Mouse (Mus musculus): ENCODE results near the gene Trmt44. TPM values are rescaled to one million over a fixed set of nuclear protein-coding genes. Genes with fewer than 3 reads are reported as not detected.
"Not testable (repeated sequence)": the region's sequence is repeated elsewhere in the genome, so short reads cannot be mapped to it uniquely, and the experiment has no call there.

Trmt44 gene
- total and polyA plus RNA-seq, 3 experiments = 5.9 to 18.0 (median 14.7) TPM

DNA sequence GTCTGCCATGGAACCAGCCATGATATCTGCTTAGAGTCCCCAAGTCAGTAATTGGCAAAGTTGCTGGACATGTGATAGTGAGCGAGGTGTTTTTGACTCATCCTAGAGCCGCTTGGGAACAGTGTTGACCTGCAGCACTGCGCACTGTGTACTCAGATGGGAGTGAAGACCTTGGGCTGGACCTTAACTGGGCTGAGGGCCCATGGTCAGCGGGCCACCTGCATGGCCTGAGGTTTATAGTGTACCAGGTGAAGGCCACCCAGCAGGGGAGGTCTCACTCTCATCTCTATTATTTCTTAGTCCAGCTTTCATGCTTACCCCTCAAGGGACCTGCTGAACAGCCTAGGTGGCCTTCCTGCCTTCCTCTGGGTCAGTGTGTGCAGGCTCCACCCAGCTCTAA lies 19.9 kb upstream of the Trmt44 start:
- Histone ChIP-seq H3K27me3 (ENCODE audit: insufficient read depth, low read length) (no peaks in the 10 kb centered on the region), H3K4me1 (ENCODE audit: insufficient read depth, low read depth, low read length) (no peaks in the 10 kb centered on the region), H3K9me3 (replicated peaks) (peaks cover 10% of the 10 kb centered on the region), H3K4me3 (ENCODE audit: low read depth, low read length) (no peak overlapping the region), H3K36me3 (replicated peaks) (peaks cover 92% of the 10 kb centered on the region)
- ATAC-seq (ENCODE audit: extremely low read depth, insufficient number of reproducible peaks, low FRiP score, poor library complexity, severe bottlenecking) = no peak
- TF ChIP-seq GATA2 (IDR thresholded peaks at IDR 0.05; ENCODE audit: borderline replicate concordance, low read depth, low read length) (no peak), TAL1 (conservative IDR thresholded peaks at IDR 0.05; ENCODE audit: low read depth, low read length) (no peak), GATA1 (IDR thresholded peaks at IDR 0.05; ENCODE audit: borderline replicate concordance, low read length) (no peak), POLR2AphosphoS5 (IDR thresholded peaks at IDR 0.05; ENCODE audit: insufficient replicate concordance, low read depth, low read length) (no peak), CTCF (IDR thresholded peaks at IDR 0.05; ENCODE audit: low read depth, low read length) (0 out of 2 replicates have a peak, but pooled peaks have one; percentile 3)
- no peak for DNase-seq (ENCODE audit: low spot score)

DNA sequence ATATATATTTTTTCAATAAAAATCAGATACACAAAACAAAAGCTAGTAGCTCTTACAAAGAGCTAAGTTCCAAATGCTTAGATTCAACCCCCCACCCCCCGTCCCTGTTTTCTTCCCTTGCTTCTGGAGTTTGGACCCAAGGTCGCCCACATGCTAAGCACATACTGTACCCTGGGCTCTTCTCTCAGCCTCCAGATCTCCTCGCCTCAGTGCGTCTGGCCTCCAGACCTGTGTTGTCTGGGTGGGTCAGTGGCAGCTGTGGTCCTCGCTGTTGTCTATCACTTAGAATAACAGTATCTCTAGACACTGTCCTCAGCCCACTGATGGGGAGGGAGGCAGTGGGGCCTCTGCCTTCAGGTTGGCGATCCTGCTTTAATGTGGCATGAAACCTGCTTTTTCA lies 18.4 kb upstream of the Trmt44 start:
- ATAC-seq (ENCODE audit: extremely low read depth, insufficient number of reproducible peaks, low FRiP score, poor library complexity, severe bottlenecking) = no peak
- no peaks in the 10 kb centered on the region for H3K27me3 ChIP-seq (ENCODE audit: insufficient read depth, low read length)
- DNase-seq (ENCODE audit: low spot score) = no peak
- H3K4me1 ChIP-seq (ENCODE audit: insufficient read depth, low read depth, low read length) = no peaks in the 10 kb centered on the region
- H3K36me3 ChIP-seq (replicated peaks) = peaks cover 93% of the 10 kb centered on the region
- H3K9me3 ChIP-seq (replicated peaks) = peaks cover 6% of the 10 kb centered on the region
- no peak overlapping the region for H3K4me3 ChIP-seq (ENCODE audit: low read depth, low read length)
- TF ChIP-seq GATA1 (IDR thresholded peaks at IDR 0.05; ENCODE audit: borderline replicate concordance, low read length) (no peak), GATA2 (IDR thresholded peaks at IDR 0.05; ENCODE audit: borderline replicate concordance, low read depth, low read length) (no peak), CTCF (IDR thresholded peaks at IDR 0.05; ENCODE audit: low read depth, low read length) (no peak), POLR2AphosphoS5 (IDR thresholded peaks at IDR 0.05; ENCODE audit: insufficient replicate concordance, low read depth, low read length) (no peak), TAL1 (conservative IDR thresholded peaks at IDR 0.05; ENCODE audit: low read depth, low read length) (no peak)

DNA sequence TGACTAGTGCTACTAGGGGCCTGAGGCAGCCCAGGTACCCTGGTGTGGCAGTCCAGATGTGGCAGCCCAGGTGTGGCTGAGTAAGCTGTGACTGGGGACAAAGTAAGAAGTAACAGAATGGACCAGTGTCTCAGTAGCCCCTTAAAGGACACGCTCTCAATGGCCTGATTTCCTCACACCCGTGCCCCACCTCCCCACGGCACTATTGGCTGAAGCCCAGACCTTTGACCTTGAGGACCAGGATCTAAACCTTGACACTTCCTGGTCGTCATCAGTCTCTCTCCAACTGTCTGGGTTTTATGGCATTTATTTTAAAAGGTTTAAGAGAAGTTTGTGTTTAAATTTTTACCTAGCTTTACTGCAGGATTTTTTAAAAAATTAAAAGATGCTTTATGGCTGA lies 18.0 kb upstream of the Trmt44 start:
- H3K36me3 ChIP-seq (replicated peaks) = peaks cover 93% of the 10 kb centered on the region
- no peak for ATAC-seq (ENCODE audit: extremely low read depth, insufficient number of reproducible peaks, low FRiP score, poor library complexity, severe bottlenecking)

DNA sequence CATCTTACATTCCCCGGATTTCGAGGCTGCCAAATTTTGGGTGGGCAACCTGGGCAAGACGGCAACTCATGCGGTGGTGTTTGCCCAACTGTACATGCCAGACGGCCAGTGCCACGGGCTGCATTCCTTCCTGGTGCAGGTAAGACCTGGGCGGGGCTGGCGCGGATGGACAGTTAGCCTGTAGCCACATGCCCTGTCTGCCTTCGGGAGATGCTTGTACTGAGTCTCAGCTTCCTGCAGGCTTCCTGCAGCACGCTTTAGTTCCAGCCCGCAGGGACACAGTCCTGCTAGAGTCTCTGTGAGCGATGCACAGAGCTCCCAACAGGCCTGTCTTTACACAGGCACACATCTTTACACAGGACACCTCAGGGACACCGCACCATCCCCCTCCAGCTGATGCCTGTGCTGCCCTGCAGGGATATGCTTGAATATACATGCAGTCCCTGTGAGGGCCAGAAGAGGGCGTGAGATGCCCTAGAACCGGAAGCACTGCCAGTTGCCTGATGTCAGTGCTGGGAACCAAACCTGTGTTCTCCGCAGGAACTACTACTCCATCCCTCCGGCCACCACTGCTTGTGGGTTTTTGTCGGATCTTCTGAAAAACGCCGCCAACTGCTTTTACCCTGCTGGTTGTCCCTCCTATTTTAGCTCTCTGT lies 17.3 kb upstream of the Trmt44 start:
- DNase-seq (ENCODE audit: low spot score) = no peak
- peaks cover 93% of the 10 kb centered on the region for H3K36me3 ChIP-seq (replicated peaks)
- TF ChIP-seq POLR2AphosphoS5 (IDR thresholded peaks at IDR 0.05; ENCODE audit: insufficient replicate concordance, low read depth, low read length) = no peak
- no peak for TF ChIP-seq GATA2 (IDR thresholded peaks at IDR 0.05; ENCODE audit: borderline replicate concordance, low read depth, low read length)
- no peak for TF ChIP-seq GATA1 (IDR thresholded peaks at IDR 0.05; ENCODE audit: borderline replicate concordance, low read length)
- TF ChIP-seq TAL1 (conservative IDR thresholded peaks at IDR 0.05; ENCODE audit: low read depth, low read length) = no peak
- 0 out of 2 replicates have a peak, but pooled peaks have one; percentile 15 for TF ChIP-seq CTCF (IDR thresholded peaks at IDR 0.05; ENCODE audit: low read depth, low read length)
- H3K27me3 ChIP-seq (ENCODE audit: insufficient read depth, low read length) = no peaks in the 10 kb centered on the region
- no peaks in the 10 kb centered on the region for H3K4me1 ChIP-seq (ENCODE audit: insufficient read depth, low read depth, low read length)
- no peak overlapping the region for H3K4me3 ChIP-seq (ENCODE audit: low read depth, low read length)
- ATAC-seq (ENCODE audit: extremely low read depth, insufficient number of reproducible peaks, low FRiP score, poor library complexity, severe bottlenecking) = no peak
- H3K9me3 ChIP-seq (replicated peaks) = 0 out of 2 replicates have a peak, but pooled peaks cover 3% of the 10 kb centered on the region

More for the DNA sequence above, 18.0 kb upstream of the Trmt44 start:
- 0 out of 2 replicates have a peak, but pooled peaks cover 3% of the 10 kb centered on the region for H3K9me3 ChIP-seq (replicated peaks)
- TF ChIP-seq POLR2AphosphoS5 (IDR thresholded peaks at IDR 0.05; ENCODE audit: insufficient replicate concordance, low read depth, low read length) (no peak), GATA1 (IDR thresholded peaks at IDR 0.05; ENCODE audit: borderline replicate concordance, low read length) (no peak), TAL1 (conservative IDR thresholded peaks at IDR 0.05; ENCODE audit: low read depth, low read length) (no peak), CTCF (IDR thresholded peaks at IDR 0.05; ENCODE audit: low read depth, low read length) (no peak)
- no peaks in the 10 kb centered on the region for H3K4me1 ChIP-seq (ENCODE audit: insufficient read depth, low read depth, low read length)
- no peak for DNase-seq (ENCODE audit: low spot score)
- no peak overlapping the region for H3K4me3 ChIP-seq (ENCODE audit: low read depth, low read length)
- H3K27me3 ChIP-seq (ENCODE audit: insufficient read depth, low read length) = no peaks in the 10 kb centered on the region

DNA sequence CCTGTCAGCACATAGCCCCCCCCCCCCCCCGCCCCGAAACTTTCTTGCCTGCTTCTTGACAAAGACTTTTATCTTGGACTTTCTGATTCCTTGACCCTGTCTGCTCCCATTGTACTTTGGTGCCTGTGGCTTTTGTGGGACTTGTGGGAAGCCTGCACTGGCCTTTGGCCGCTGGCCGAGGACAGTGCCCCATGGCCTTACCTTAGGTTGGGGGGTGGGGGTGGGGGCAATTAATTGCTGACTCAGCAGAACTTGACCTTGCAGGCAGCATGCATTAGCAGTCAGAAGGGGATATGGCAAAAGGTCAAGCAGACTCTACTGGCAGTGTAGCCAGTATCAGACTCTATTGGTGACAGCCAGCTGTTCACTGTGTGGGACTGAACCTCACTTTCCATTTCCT lies 16.6 kb upstream of the Trmt44 start:
- DNase-seq (ENCODE audit: low spot score) (no peak), ATAC-seq (ENCODE audit: extremely low read depth, insufficient number of reproducible peaks, low FRiP score, poor library complexity, severe bottlenecking) (no peak)
- Histone ChIP-seq H3K36me3 (replicated peaks) (peaks cover 93% of the 10 kb centered on the region), H3K27me3 (ENCODE audit: insufficient read depth, low read length) (no peaks in the 10 kb centered on the region), H3K4me1 (ENCODE audit: insufficient read depth, low read depth, low read length) (no peaks in the 10 kb centered on the region), H3K9me3 (replicated peaks) (0 out of 2 replicates have a peak, but pooled peaks cover 3% of the 10 kb centered on the region), H3K4me3 (ENCODE audit: low read depth, low read length) (no peak overlapping the region)
- TF ChIP-seq GATA1 (IDR thresholded peaks at IDR 0.05; ENCODE audit: borderline replicate concordance, low read length) (no peak), CTCF (IDR thresholded peaks at IDR 0.05; ENCODE audit: low read depth, low read length) (no peak), POLR2AphosphoS5 (IDR thresholded peaks at IDR 0.05; ENCODE audit: insufficient replicate concordance, low read depth, low read length) (no peak), TAL1 (conservative IDR thresholded peaks at IDR 0.05; ENCODE audit: low read depth, low read length) (no peak), GATA2 (IDR thresholded peaks at IDR 0.05; ENCODE audit: borderline replicate concordance, low read depth, low read length) (no peak)

DNA sequence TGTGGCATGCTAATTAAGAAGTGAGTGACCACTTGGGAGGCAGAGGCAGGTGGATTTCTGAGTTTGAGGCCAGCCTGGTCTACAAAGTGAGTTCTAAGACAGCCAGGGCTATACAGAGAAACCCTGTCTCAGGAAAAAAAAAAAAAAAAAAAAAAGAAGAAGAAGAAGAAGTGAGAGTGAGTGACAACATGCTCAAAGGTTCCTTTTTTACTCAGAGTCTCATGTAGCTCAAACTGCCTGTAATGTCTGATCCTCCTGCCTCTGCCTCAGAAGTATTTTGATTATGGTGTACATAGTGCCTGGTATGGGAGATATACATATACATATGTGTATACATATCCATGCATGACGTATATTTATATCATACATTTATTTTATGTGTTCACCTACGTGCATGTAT lies 9.4 kb upstream of the Trmt44 start:
- Histone ChIP-seq H3K4me1 (ENCODE audit: insufficient read depth, low read depth, low read length) (peaks cover 32% of the 10 kb centered on the region), H3K36me3 (replicated peaks) (peaks cover 44% of the 10 kb centered on the region)
- not testable (repeated sequence) for H3K9me3 ChIP-seq (replicated peaks); ATAC-seq (ENCODE audit: extremely low read depth, insufficient number of reproducible peaks, low FRiP score, poor library complexity, severe bottlenecking); DNase-seq (ENCODE audit: low spot score); H3K4me3 ChIP-seq (ENCODE audit: low read depth, low read length); H3K27me3 ChIP-seq (ENCODE audit: insufficient read depth, low read length)
